Mouse (Mus musculus) gastrocnemius, postnatal 25 days (tissue): Measurements from ENCODE around the gene Trim33. TPM values are rescaled to one million over a fixed set of nuclear protein-coding genes. Genes with fewer than 3 reads are reported as not detected.

Experiments used
- DNase-seq: peaks from one replicate; pipeline ENCODE4 v3.0.0; 2022
- total RNA-seq, 2 experiments: library from RNA; stranded (reverse); gene quantifications; 1 replicate in 1 of 2; 2 replicates in 1 of 2; pipeline ENCODE4 v1.2.3; 2021

The Trim33 gene
- total RNA-seq, 2 experiments from 2014 or later: 8.4 to 10.4 TPM

DNA sequence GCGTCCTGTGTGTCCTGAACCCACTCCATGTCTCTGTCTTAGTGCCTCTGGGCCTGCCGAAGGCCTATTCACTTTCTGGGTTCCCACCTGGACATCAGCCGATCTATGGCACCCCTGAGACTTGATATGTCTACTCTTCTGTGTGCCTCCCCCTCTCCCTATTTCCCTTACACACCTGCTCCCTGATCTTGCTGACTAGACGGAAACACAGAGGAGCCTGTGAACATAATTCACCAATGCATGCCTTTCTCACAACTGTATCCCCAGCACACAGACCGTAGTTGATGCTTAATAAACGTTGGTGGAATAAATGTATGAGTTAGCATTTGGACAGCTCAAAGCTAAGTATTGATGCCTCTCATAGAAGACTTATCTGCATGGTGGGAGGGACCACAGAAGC lies 121.7 kb downstream of the Trim33 start:
- DNase-seq: no peak

- DNase-seq: no peak
Observed at GRCm38 (mm10) chr3:103401342-103402098, 122.4 kb downstream of the Trim33 start.

- DNase-seq: no peak
Observed at GRCm38 (mm10) chr3:103402212-103402611, 123.1 kb downstream of the Trim33 start.

DNA sequence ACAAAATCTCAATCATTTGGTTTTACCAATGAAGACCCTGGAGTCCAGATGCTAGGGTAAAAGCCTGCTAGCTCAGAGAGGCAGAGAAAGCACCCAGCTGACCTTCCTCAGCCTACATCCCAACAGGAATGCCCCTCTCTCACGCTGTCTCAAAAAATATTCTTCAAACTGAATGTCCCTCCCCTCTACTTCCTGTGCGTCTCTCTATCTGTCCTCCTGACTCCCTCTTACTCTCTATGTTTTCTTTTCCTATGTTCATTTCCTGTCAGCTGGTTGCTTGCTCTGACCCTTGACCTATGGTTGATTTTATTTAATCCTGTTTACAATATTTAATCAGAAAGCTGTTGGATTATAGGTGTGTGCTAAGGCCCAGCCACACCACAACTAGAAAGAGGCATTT lies 126.0 kb downstream of the Trim33 start:
- no peak for DNase-seq

- no peak for DNase-seq
Observed at GRCm38 (mm10) chr3:103405871-103406765, 127.0 kb downstream of the Trim33 start.

Other genes with a start within 250 kb of the Trim33 start
- gene Nras, start 221.0 kb upstream of the Trim33 start, total RNA-seq: 10 to 100 TPM; 46.3 to 53.7 TPM
- 1,000 to 10,000 TPM in 1 of 2 experiments, 100 to 1,000 TPM in 1; 892 to 1,174 TPM for gene Ampd1, start 205.3 kb upstream of the Trim33 start, total RNA-seq
- 1 to 10 TPM; 1.6 to 2.4 TPM for gene Dennd2c, start 176.7 kb upstream of the Trim33 start, total RNA-seq
- gene Bcas2, start 107.6 kb upstream of the Trim33 start, total RNA-seq: 10 to 100 TPM; 38.9 to 40.4 TPM